Mouse (Mus musculus): Measurements from ENCODE around the gene Oaf. TPM values are rescaled to one million over a fixed set of nuclear protein-coding genes. Genes with fewer than 3 reads are reported as not detected.

The Oaf gene
- polyA plus RNA-seq, 1 experiment from 2014 or later, result 65.6 TPM

DNA sequence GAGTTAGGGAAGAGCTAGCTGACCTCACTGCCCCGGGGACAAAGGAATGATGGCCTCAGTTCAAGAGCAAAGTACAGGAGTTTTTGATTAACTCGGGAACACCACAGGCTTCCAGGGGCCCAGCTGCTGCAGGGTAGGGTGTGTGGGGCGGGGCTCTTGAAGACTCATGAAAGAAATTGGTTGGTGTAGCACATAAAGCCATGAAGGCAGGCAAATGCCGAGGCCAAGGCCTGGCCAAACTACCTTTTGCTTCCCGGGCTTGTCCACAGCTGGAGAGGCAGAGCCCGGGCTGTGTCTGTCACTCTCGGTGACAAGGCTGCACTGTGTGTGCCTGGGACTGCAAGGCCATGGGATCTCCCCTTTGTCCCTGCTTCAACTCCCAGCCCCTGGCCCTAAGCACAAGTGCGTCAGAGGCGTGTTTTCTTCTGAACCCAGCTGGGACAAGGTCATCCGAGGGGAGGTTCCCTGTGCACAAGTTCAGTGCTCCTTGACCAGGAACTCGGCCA is 24.3 kb upstream of the Oaf start:
- no peaks in the 10 kb centered on the region for H3K27me3 ChIP-seq
- CTCF ChIA-PET, result interaction anchor here (0.7 to 2.0 kb wide), 7 partner anchors 10 to 120 kb away, joined by 3 to 6 read pairs (median 4); no protein-coding TSS in a partner anchor
- in situ Hi-C loops (cut with MboI; ENCODE audit: low pct_unique_long_range_greater_than_20kb), result no loop called here
- no peak for TF ChIP-seq CTCF (IDR thresholded peaks at IDR 0.05)
- no peak for DNase-seq (ENCODE audit: low read depth, low spot score)
- peak; percentile 57 for ATAC-seq
- POLR2A ChIA-PET, result no interaction called here

DNA sequence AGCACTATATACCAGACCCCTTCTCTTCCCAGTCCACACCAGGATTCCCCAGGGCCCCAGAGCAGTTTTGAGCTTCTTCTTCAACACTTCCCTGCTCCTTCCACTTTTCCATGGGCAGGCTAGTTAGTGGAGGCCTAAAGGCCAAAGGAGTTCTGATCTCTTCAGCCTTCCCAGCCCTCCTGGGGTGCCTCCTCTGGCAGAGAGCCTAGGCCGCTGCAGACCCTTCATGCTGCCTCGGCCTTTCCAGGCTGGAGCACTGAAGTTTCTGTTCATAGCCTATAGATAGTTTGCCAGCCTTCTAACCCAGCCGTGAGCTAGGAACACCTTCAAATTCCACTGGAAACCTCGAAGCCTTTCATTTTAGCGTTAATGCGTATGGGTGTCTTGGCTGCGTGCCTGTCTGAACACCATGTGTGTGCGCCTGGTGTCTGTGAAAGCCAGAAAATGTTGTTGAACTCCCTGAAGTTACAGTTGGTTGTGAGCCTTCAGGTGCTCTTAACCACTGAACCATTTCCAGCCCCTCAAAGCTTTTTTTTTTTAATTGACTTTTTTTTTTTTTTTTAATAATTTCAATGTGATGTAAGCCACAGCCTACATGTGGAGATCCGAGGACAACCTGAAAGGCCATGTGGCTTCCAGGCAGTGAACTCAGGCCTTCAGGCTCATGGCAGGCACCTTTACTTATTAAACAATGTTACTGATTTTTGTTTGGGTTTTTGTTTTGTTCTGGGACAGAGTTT is 23.3 kb upstream of the Oaf start:
- H3K27me3 ChIP-seq, result no peaks in the 10 kb centered on the region
- in situ Hi-C loops (cut with MboI; ENCODE audit: low pct_unique_long_range_greater_than_20kb), result no loop called here
- POLR2A ChIA-PET, result no interaction called here
- no peak for TF ChIP-seq CTCF (IDR thresholded peaks at IDR 0.05)
- no peak for DNase-seq (ENCODE audit: low read depth, low spot score)
- CTCF ChIA-PET, result interaction anchor here (0.7 to 2.0 kb wide), 9 partner anchors 10 to 119 kb away, joined by 3 to 6 read pairs (median 3); no protein-coding TSS in a partner anchor
- ATAC-seq, result no peak

DNA sequence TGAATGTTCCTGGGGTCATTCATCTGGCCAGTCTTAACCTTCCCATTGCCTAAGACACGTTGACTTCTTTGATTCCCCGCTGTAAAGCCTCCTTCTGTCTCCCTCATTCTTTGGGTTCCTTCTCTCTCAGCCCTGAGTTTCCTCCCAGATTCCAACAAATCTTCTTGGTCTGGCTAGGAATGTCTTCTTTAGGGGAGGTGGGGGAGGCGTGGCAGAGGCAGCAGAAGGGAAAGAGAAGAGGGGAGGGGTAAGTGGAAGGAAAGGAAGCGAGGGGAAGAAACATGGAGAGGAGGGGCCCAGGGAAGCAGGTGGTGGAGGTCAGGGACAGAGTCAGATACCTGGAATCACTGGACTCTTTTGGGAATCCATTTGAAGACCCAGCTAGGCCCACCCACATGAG is 22.7 kb upstream of the Oaf start:
- no peaks in the 10 kb centered on the region for H3K27me3 ChIP-seq
- TF ChIP-seq CTCF (IDR thresholded peaks at IDR 0.05), result no peak
- POLR2A ChIA-PET, result no interaction called here
- CTCF ChIA-PET, result interaction anchor here (0.7 to 2.0 kb wide), 6 partner anchors 9 to 118 kb away, joined by 3 to 6 read pairs (median 4); no protein-coding TSS in a partner anchor
- no peak for DNase-seq (ENCODE audit: low read depth, low spot score)
- in situ Hi-C loops (cut with MboI; ENCODE audit: low pct_unique_long_range_greater_than_20kb), result no loop called here
- ATAC-seq, result no peak

DNA sequence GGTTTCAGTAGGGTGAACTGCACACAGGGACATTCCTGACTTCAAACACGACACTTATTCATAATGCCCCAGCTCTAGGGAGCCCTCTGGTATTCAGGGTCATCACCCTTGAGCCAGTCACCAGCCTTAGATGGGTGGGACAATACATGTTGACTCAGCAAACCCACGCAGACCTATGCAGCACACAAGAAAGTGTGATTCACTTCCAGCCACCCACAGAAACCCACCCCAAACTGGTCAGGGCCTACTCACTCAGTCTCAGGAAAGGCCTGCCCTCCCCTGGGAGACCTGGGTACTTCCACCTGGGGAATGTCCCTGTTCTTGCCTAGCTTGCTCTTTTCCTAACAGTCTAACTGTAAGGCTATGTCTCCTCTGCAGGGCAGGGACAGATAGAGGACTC is 22.2 kb upstream of the Oaf start:
- ATAC-seq (peak; percentile 35), DNase-seq (ENCODE audit: low read depth, low spot score) (no peak)
- ChIA-PET CTCF (interaction anchor here (1.0 to 1.2 kb wide), 2 partner anchors 37 to 40 kb away, joined by 3 to 4 read pairs; no protein-coding TSS in a partner anchor), POLR2A (no interaction called here)
- no peak for TF ChIP-seq CTCF (IDR thresholded peaks at IDR 0.05)
- in situ Hi-C loops (cut with MboI; ENCODE audit: low pct_unique_long_range_greater_than_20kb), result no loop called here
- H3K27me3 ChIP-seq, result no peaks in the 10 kb centered on the region

DNA sequence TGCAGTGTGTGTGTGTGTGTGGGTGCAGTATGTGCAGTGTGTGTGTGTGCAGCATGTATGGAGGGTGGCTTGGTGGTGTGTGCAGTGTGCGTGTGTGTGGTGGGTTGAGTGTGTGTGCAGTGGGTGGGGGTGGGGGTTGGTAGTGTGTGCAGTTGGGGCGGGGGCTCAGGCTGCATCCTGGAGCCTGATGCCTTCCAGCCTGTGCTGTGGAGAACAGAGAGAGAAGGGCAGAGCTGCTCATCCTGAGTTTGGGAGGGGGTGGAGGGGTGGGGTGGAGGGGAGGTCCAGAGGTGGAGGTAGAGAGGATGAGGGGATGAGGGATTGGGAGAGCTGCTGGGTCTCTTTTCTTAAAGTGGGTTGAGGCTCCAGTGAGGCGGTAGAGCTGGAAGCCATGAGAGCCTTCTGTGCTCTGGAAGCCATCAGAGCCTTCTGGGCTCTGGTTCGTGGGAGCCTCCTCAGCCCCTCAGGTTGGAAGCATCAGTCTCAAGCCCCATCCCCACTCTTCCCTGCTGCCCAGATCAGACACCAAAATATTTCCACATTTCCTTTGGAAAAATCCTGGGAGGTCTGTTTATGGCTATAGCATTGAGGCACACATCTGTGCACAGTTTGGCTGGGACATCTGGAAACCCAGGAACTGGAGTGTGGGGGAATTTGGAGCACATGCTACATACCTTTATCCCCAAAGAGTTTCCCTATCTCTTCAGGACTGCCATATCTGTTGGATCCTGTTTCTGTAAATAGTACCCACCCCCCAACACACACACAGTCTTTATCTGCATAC is 21.6 kb upstream of the Oaf start:
- in situ Hi-C loops (cut with MboI; ENCODE audit: low pct_unique_long_range_greater_than_20kb), result no loop called here
- CTCF ChIA-PET, result no interaction called here
- DNase-seq (ENCODE audit: low read depth, low spot score) (no peak), ATAC-seq (no peak)
- POLR2A ChIA-PET, result no interaction called here
- TF ChIP-seq CTCF (IDR thresholded peaks at IDR 0.05), result no peak
- no peaks in the 10 kb centered on the region for H3K27me3 ChIP-seq

DNA sequence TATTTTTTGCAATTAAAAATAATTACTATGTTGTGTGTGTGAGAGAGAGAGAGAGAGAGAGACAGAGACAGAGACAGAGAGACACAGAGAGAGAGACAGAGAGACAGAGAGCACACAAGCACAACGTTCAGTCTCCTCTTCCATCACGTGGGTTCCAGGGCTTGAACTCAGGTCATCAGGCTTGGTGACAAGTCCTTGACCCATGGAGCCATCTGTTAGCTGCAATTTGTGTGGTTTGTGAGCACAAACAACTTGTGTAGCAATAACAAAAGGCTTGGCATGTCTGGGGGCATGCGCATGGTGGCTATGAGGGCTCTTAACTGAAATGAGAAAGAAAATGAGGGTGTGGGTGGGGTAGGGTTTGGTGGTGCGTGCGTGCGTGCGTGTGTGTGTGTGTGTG is 20.9 kb upstream of the Oaf start:
- ATAC-seq, result no peak
- in situ Hi-C loops (cut with MboI; ENCODE audit: low pct_unique_long_range_greater_than_20kb), result no loop called here
- POLR2A ChIA-PET, result no interaction called here

DNA sequence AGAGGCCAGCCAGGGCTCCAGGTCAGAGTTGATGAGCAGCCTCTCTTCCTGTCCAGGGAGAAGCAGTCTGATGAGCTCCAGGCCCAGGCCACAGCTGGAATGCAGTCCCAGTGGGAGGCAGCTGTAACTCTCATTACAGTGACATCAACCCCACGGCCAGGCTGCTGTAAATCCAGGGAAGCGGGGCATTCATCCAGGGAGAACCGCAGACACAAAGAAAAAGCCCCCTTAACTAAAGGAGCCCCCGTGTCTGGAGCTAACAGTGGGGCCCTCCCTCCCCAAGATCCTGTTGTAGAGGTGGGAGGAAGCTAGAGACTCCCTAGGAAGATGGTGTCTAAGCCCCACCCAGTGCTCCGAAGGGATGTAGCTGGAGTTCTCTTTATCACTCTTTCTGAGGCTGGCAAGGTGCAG is 13.6 kb upstream of the Oaf start:
- DNase-seq (ENCODE audit: low read depth, low spot score) (no peak), ATAC-seq (no peak)
- no peak for TF ChIP-seq CTCF (IDR thresholded peaks at IDR 0.05)
- POLR2A ChIA-PET, result no interaction called here
- no peaks in the 10 kb centered on the region for H3K27me3 ChIP-seq
- CTCF ChIA-PET, result interaction anchor here (1.2 kb wide), 1 partner anchor 10 kb away, joined by 4 read pairs; no protein-coding TSS in a partner anchor
- in situ Hi-C loops (cut with MboI; ENCODE audit: low pct_unique_long_range_greater_than_20kb), result no loop called here

More for the DNA sequence above, 20.9 kb upstream of the Oaf start:
- H3K27me3 ChIP-seq, result no peaks in the 10 kb centered on the region
- TF ChIP-seq CTCF (IDR thresholded peaks at IDR 0.05), result no peak
- no peak for DNase-seq (ENCODE audit: low read depth, low spot score)
- CTCF ChIA-PET, result interaction anchor here (1.0 kb wide), 1 partner anchor 17 kb away, joined by 3 read pairs; no protein-coding TSS in a partner anchor

DNA sequence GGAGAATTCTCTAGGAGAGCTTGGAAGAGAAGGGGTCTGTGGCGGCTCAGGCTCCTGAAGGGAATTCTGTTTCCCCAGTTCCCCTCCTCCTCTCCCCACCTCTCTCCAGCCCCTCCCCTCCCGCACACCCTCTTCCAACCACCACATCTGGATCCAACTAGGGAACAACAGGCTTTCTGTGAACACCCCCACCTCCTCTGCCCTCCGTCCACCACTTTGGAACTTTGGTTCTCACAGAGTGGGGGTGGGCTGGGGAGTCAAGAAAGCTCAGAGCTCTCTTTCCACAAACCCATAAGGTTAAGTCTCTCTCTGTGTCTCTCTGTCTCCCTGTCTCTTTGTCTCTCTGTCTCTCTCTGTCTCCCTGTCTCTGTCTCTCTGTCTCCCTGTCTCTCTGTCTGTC is 13.1 kb upstream of the Oaf start:
- TF ChIP-seq CTCF (IDR thresholded peaks at IDR 0.05), result no peak
- ATAC-seq (no peak), DNase-seq (ENCODE audit: low read depth, low spot score) (no peak)
- POLR2A ChIA-PET, result no interaction called here
- CTCF ChIA-PET, result interaction anchor here (1.2 kb wide), 1 partner anchor 10 kb away, joined by 4 read pairs; no protein-coding TSS in a partner anchor
- no peaks in the 10 kb centered on the region for H3K27me3 ChIP-seq
- in situ Hi-C loops (cut with MboI; ENCODE audit: low pct_unique_long_range_greater_than_20kb), result no loop called here

DNA sequence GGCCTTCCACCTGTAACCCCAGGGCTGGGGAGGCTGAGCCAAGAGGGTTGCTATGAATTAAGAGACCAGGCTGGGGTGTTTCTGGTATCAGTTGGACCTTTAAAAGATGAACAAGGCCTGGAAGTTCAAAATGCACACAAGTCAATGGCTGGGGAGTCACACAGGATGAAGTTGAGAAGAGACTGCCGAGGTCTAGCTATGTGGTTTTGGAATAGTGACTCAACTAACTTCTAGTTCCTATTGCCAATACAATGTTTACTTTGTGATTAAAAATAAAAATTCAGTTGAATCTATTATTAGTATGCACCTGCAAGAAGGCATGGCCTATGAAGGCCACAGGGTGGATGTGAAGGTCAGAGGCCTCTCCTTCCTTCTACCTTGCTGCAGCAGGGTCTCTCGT is 12.1 kb upstream of the Oaf start:
- no peak for TF ChIP-seq CTCF (IDR thresholded peaks at IDR 0.05)
- no peaks in the 10 kb centered on the region for H3K27me3 ChIP-seq
- in situ Hi-C loops (cut with MboI; ENCODE audit: low pct_unique_long_range_greater_than_20kb), result no loop called here
- ChIA-PET CTCF (no interaction called here), POLR2A (no interaction called here)
- no peak for ATAC-seq
- DNase-seq (ENCODE audit: low read depth, low spot score), result no peak

DNA sequence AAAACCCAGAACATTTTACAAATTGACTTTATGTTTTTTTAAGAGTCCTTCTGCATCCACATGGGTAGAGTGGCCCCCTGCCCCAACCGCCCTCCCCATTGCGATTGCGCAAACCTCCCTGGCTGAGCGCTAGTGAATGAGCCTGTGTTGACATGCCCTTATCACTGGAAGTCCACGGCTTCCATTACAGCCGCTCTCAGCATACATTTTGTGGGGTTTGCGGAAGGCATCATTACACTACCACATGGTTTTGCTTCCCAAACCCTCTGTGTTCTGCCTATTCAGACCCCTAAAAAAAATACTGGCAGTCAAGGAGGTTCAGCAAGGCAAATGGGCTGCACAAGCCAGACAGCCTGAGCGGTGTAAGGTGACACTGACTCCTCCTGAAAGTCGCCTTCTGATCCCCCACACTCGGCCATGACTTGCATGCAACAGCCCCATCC is 7.0 kb upstream of the Oaf start:
- ChIA-PET POLR2A (no interaction called here), CTCF (no interaction called here)
- no peak for DNase-seq (ENCODE audit: low read depth, low spot score)
- TF ChIP-seq CTCF (IDR thresholded peaks at IDR 0.05), result no peak
- in situ Hi-C loops (cut with MboI; ENCODE audit: low pct_unique_long_range_greater_than_20kb), result no loop called here
- no peak for ATAC-seq
- H3K27me3 ChIP-seq, result no peaks in the 10 kb centered on the region

Data from Patski (cell line).